Mouse (Mus musculus) skeletal muscle tissue, adult 2 months (tissue): ENCODE measurements around the gene Slc25a1.
"Not testable (repeated sequence)": the region's sequence is repeated elsewhere in the genome, so short reads cannot be mapped to it uniquely, and the experiment has no call there.

Experiments used
- DNase-seq: peaks from one replicate; pipeline ENCODE4 v3.0.0-alpha.2; 2012; ENCODE audit warnings: low read depth, low spot score

Slc25a1 gene

DNA sequence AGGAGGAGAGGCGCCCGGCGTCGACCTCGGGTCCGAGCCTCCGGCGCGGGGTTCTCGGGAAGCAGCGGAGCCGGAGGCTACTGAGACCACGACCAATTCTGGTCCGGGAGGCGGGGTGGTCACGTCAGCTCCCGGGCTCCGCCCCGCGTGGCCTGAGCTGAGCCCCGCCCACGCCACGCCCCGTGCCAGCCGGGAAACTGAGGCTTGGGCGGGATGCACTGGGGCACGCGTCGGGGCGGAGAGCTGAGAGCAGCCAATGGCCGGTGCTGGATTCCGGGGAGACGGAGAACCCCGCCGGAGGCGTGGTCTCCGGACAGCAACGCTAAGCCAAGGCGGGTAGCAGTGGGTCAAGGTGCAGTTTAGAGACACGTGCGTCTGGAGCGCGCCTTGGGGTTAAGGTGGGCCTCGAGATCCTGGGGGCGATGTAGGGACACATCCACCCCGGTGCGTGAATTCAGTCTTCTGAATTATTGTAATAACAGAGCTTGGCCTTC, at the start of gene Slc25a1:
Gene Slc25a1 (minus strand): TSS at position 133 of the 494 bp plus-strand sequence.
- DNase-seq: no peak

DNA sequence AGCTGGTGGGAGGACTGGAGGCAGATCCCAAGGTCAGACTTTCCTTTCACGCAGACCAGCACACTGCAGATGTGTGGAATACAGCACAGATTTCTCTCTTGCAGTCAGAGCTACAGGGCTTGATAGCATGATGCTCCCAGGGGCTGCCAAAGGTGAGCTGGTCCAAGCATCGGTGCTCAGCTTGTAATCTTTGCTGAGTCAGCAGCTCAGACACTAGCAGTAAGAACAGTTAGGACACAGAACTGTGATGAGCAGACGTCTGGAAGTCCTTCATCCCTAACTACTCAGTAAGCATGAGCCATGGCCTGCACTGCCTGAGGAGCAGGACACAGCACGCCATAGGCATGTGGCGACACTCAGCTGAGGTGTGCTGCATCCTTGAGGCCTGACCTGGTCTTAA, 43.8 kb upstream of the Slc25a1 start:
- DNase-seq: no peak

- no peak for DNase-seq
Observed at GRCm38 (mm10) chr16:17962091-17962490, 34.1 kb upstream of the Slc25a1 start.

GRCm38 (mm10) chr16:17956052-17956638, 28.1 kb upstream of the Slc25a1 start:
- not testable (repeated sequence) for DNase-seq

DNA sequence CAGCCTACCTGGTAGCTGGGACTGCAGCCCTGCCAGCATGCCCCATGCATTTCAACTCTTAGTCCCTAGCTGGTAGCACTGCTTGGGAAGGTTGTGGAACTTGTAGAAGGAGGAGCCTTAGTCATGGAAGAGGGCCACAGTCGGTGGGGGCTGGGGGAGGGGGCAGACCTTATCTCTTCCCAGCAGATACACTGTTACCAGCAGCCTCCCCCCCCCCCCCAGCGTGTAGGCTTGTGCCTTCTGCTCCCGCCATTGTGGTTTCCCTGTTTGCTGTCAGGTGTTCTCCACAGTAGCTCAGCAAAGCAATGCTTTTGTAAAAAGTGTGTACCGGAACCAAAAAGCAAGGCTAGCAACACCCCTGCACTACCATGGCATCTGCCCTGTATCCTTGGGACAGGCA, 23.6 kb upstream of the Slc25a1 start:
- no peak for DNase-seq

DNA sequence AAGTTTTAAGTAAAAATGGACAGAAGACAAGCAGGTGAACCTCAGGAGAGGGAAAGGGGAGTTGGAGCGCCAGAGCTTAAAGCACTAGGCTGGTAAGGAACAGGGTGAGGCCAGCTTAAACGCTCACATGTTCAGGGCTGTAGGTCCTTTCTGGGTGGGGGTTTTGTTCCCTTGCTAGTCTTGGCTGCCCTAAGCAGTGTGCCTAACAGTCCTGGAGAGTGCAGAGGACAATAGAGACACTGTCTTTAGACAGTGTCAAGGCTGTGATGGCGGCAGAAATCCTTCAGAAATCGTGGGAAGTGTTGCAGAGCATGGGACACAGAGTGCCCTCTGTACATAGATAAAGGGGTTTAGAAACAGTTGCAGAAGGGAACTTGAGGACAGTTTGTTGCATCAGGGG, 22.0 kb upstream of the Slc25a1 start:
- no peak for DNase-seq

GRCm38 (mm10) chr16:17949421-17949877, 21.4 kb upstream of the Slc25a1 start:
- DNase-seq: no peak

- DNase-seq: no peak
Observed at GRCm38 (mm10) chr16:17945081-17945831, 17.2 kb upstream of the Slc25a1 start.

DNA sequence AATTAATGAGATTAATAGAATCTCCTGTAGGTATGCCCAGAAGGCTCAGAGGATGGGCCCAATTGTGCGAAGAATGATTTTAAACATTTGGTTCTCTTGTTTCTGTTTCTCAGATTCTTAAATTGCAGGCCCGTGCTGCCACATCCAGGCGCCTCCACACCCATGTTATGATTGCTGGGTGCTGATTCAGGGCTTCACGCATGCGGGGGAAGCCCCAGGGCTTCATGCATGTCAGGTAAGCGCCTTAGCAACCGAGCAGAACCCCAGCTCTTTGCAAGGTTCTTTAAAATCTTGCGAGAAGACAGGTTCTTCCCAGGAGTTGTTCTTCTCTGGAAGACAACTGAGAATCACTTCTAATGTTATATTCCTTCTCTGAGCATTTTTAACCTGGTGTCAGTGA, 15.4 kb upstream of the Slc25a1 start:
- DNase-seq: no peak

GRCm38 (mm10) chr16:17939255-17939751, 11.3 kb upstream of the Slc25a1 start:
- no peak for DNase-seq

GRCm38 (mm10) chr16:17938821-17939220, 10.8 kb upstream of the Slc25a1 start:
- DNase-seq: no peak

- no peak for DNase-seq
Observed at GRCm38 (mm10) chr16:17938187-17938586, 10.2 kb upstream of the Slc25a1 start.

DNA sequence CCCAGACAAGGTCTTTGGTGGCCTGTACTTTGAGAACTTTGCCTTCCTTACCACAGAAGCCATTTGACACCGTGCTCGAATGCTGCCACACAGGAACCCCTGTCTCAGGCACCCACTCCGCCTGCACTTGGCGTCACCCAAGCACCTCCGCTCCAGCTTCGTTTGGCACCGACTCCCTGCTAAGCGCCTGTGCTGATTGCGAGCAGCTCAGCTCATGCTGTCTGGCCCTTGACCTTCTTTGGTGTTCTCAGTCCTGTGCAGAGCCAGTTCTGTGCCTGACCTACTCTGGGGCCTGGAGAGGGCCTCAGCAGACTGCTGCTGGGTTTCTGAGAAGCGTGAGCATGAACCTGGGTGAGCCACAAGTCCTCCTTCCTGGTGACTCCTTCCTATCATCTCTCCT, 8.8 kb upstream of the Slc25a1 start:
- no peak for DNase-seq

GRCm38 (mm10) chr16:17934445-17934910, 6.5 kb upstream of the Slc25a1 start:
- DNase-seq: no peak

DNA sequence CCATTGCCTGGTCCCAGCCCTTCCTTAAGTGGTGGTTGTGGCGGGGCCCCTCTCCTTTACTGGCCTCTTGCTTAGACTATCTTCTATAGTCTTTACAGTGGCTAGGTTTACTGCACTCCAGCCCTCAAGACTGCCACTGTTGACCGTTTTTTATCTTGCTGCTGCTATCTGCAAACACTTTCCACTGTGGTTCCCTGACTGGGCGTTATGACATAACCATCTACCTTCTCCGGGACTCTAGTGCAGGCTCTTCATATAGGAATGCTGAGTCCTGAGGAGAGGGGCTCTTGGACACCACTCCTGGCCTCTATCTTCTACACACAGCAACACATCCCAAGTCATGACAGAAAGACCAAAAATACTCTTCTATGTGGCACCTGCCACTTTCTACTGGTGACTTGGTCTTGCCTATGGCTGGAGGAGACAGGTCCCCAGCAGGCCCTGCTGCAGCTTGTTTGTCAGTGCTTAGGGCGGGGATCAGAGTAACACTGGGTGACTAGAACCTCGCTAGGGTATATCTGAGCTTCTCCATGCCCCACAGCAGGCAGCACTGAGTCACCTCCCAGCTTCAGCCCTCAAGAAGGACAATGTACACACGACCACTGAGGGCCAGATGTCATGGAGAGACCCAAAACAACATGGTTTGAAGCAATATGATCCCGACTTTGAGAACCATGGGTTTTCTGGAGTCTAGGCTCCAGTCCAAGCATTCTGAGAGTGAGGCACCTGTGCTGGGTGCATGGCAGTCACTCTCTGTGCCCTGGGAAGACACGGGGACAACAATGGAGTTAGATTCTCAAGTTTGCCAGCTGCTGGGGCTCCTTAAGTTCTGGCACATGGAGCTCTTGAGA, 5.8 kb upstream of the Slc25a1 start:
- no peak for DNase-seq

GRCm38 (mm10) chr16:17931906-17932460, 4.0 kb upstream of the Slc25a1 start:
- no peak for DNase-seq

DNA sequence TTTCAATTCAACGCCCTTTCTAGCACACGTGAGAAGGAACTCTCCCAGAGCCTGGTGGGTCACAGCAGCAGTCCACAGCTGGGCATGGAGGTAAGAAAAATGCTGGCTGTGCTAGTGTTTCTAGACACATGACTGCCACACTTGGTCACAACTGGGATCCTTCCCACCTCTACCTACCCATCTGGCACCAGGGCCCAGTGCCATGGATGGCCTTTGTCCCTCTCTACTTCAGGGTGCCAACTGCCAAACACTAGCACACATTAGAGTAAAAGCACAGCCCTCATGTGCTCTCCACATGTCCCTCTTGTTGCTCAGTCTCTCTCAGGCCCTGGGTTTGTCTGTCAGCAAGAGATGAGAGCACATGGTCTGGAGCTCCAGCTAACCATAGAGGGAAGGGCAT, 1.6 kb upstream of the Slc25a1 start:
- no peak for DNase-seq

- no peak for DNase-seq
Observed at GRCm38 (mm10) chr16:17929211-17929610, 1.2 kb upstream of the Slc25a1 start.

DNA sequence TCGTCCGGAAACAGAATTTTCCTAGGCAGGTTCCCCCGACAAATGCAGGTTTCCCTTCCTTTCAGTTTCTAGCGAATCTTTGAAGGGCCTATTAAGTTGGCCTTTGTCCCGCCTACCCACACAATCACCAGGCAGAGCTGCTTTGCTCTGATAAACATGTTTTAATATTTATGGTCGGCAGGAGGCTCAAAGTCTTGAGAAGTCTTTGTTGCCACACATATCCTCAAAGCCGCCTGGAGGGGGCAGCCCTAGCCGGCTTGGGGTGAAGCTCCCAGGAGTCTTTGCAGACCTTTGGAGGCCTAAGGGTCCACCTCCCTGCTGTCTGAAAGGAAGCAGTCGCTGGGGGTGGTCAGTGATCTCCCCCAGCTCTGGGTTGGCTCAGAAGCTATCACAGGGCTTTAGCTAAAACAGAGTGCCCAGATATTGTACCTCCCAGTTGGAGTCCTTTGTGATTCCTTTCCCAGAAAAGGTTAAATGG, 647 bp upstream of the Slc25a1 start:
- DNase-seq: peak; percentile 52

- no peak for DNase-seq
Observed at GRCm38 (mm10) chr16:17927351-17928082, 502 bp downstream of the Slc25a1 start.

GRCm38 (mm10) chr16:17922163-17922538, 5.9 kb downstream of the Slc25a1 start:
- no peak for DNase-seq
